Mouse (Mus musculus) liver, embryonic 14.5 days (tissue): ENCODE results near the gene Hdgf.

Experiments
- CTCF ChIP-seq: IDR thresholded peaks from 2 replicates; pipeline ENCODE4 v1.5.1; 2016; ENCODE audit warnings: antibody characterized with exemption, low read depth, control low read depth
- EP300 ChIP-seq: IDR thresholded peaks from 2 replicates; pipeline ENCODE4 v1.6.1; 2016; ENCODE audit warnings: antibody characterized with exemption, low read depth

DNA sequence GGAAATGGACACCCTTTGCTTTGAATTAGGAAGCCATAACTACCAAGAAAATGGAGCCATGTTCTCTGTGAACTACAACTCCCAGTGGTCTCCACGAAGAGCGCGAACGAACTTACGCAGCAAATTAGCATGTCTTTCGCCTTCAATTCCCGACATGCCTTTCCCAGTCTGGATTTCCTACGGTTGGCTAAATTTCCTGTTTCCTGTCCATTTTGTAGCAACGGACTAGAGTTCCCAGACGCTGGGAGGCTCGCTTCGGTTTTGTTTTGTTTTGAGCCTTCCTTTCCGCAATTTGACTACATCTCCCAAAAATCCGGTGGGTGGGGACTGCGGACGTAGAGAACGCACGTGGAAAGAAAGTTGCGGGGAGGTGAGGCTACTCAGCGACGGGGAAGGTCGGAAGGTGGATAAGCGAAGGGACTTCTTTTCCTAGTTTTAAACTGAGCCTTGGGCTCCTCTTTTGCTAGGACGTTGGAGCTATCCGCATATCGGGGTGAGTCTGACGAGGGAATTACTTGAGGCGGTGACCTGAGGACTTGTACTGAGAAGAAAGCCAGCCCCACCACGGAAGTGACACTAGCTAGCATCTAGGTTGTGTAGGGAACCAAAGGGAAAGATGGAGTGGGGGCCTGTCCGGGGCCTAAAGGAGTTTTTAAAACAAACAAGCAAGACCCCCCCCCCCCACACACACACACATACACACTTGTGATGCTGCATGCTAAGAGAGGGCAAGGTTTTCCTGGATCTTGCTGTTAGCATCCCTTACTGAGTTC, 13.4 kb downstream of the Hdgf start, which contains the start of gene Mrpl24:
- no peak for TF ChIP-seq CTCF
- peak; percentile 42 for TF ChIP-seq EP300
